Mouse (Mus musculus) G1E-ER4 (cell line): ENCODE data around the gene Lingo2. TPM values are rescaled to one million over a fixed set of nuclear protein-coding genes. Genes with fewer than 3 reads are reported as not detected.

Experiments used
- GATA1 ChIP-seq: IDR thresholded peaks from one replicate; pipeline ENCODE4 v1.8.0; 2012; ENCODE audit warnings: low read length, inconsistent platforms
- polyA plus RNA-seq: library from polyadenylated mRNA; stranded (reverse); fragments of >175 nt; gene quantifications from 2 replicates; pipeline ENCODE4 v1.2.3, GENCODE M21; 2012

Lingo2 gene
- polyA plus RNA-seq, 1 experiment, result not detected

- TF ChIP-seq GATA1, result no peak
Measured at GRCm38 (mm10) chr4:35694360-35695136, 1257.0 kb downstream of the Lingo2 start.

GRCm38 (mm10) chr4:35690521-35690920 lies 1261.0 kb downstream of the Lingo2 start:
- TF ChIP-seq GATA1, result no peak
